Mouse (Mus musculus) lung, adult 2 months (tissue): ENCODE measurements around the gene Slc5a10.

ENCODE experiments used
- CTCF ChIP-seq: fragments of 200-500 bp; IDR thresholded peaks from 2 replicates; pipeline ENCODE4 v1.5.1; 2011; ENCODE audit warnings: mild to moderate bottlenecking, low read length, control low read depth; ENCODE audit not compliant: insufficient read depth
- POLR2A ChIP-seq: fragments of 200-500 bp; IDR thresholded peaks from 2 replicates; pipeline ENCODE4 v1.6.1; 2011; ENCODE audit warnings: low read depth, mild to moderate bottlenecking, control low read depth, low read length, borderline replicate concordance; ENCODE audit errors: extremely low read depth

DNA sequence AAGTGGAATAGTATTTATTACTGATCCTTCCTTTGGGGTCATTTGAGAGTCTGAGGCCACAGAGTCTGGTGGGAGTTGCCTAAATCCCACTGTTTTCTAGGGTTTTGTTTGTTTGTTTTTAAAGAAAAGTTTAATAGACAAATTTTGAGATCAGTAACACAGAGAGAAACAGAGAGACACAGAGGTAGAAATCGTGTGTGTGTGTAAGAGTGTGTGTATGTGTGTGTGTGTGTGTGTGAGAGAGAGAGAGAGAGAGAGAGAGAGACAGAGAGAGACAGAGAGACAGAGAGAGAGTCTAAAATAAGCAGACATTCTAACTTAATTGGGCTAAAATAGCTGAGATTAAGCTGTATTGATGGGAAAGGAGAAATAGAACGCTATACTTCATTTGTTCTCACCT lies 67.1 kb downstream of the Slc5a10 start:
- TF ChIP-seq POLR2A, result no peak
- TF ChIP-seq CTCF, result no peak
